Mouse (Mus musculus) erythroblast, adult 5-6 weeks (primary cell): ENCODE results near the gene Trim47. TPM values are rescaled to one million over a fixed set of nuclear protein-coding genes. Genes with fewer than 3 reads are reported as not detected.
"Not testable (repeated sequence)": the region's sequence is repeated elsewhere in the genome, so short reads cannot be mapped to it uniquely, and the experiment has no call there.

Source experiments
- ATAC-seq: replicated peaks from 2 replicates; pipeline ENCODE4 v1.8.0; 2016; ENCODE audit warnings: moderate number of reproducible peaks, mild to moderate bottlenecking, moderate TSS enrichment, inconsistent platforms; ENCODE audit not compliant: poor library complexity, low FRiP score, severe bottlenecking
- total RNA-seq, 2 experiments: library from RNA; stranded (forward) in 1 of 2; stranded (reverse) in 1 of 2; fragments of 150-400 nt in 1 of 2; fragments of 200-764, 138-1000 nt in 1 of 2; gene quantifications; 2 replicates each; pipeline versions ENCODE4 v1.2.3 to v1.2.4; 2015 to 2017; ENCODE audit warnings: low replicate concordance in 2 of 2

Trim47 gene
- total RNA-seq, 2 experiments from 2014 or later: 2.5 TPM; not detected in 1

- peak; percentile 74 for ATAC-seq
Measured at GRCm38 (mm10) chr11:116138468-116139138, 11.6 kb upstream of the Trim47 start, which contains the start of gene Mrpl38. Gene Mrpl38, minus strand, starts transcription at chr11:116138868.

GRCm38 (mm10) chr11:116138096-116138467 is 11.1 kb upstream of the Trim47 start:
- ATAC-seq: no peak

- ATAC-seq: no peak
Measured at GRCm38 (mm10) chr11:116134171-116134570, 7.2 kb upstream of the Trim47 start.

GRCm38 (mm10) chr11:116133497-116133896 is 6.5 kb upstream of the Trim47 start:
- ATAC-seq: no peak

- ATAC-seq: no peak
Measured at GRCm38 (mm10) chr11:116132366-116133333, 5.6 kb upstream of the Trim47 start.

GRCm38 (mm10) chr11:116131349-116132170 is 4.5 kb upstream of the Trim47 start:
- no peak for ATAC-seq

- peak; percentile 78 for ATAC-seq
Measured at GRCm38 (mm10) chr11:116130488-116131205, 3.6 kb upstream of the Trim47 start, which contains the start of gene Trim65. Gene Trim65, minus strand, starts transcription at chr11:116131128.

GRCm38 (mm10) chr11:116129993-116130487 is 3.0 kb upstream of the Trim47 start:
- no peak; the same call in 1 of the 2 replicates for ATAC-seq

GRCm38 (mm10) chr11:116129091-116129790 is 2.2 kb upstream of the Trim47 start:
- no peak for ATAC-seq

- no peak for ATAC-seq
Measured at GRCm38 (mm10) chr11:116127986-116128385, 976 bp upstream of the Trim47 start.

GRCm38 (mm10) chr11:116126261-116126660 is 749 bp downstream of the Trim47 start:
- no peak for ATAC-seq

GRCm38 (mm10) chr11:116121731-116122245 is 5.2 kb downstream of the Trim47 start:
- ATAC-seq: not testable (repeated sequence)

- ATAC-seq: 0 out of 2 replicates have a peak, but pooled peaks have one; percentile 59
Measured at GRCm38 (mm10) chr11:116117819-116118218, 9.2 kb downstream of the Trim47 start.

- ATAC-seq: peak; percentile 37
Measured at GRCm38 (mm10) chr11:116117241-116117640, 9.8 kb downstream of the Trim47 start.

GRCm38 (mm10) chr11:116111611-116112203 is 15.3 kb downstream of the Trim47 start:
- no peak for ATAC-seq

- ATAC-seq: no peak
Measured at GRCm38 (mm10) chr11:116111067-116111466, 15.9 kb downstream of the Trim47 start.

GRCm38 (mm10) chr11:116110540-116110939 is 16.5 kb downstream of the Trim47 start:
- no peak for ATAC-seq

GRCm38 (mm10) chr11:116110131-116110530 is 16.9 kb downstream of the Trim47 start:
- no peak for ATAC-seq
